Mouse (Mus musculus) right cerebral cortex, adult 2 months (tissue): ENCODE results near the gene Fgd6.

Experiments used
- DNase-seq, 2 experiments: peaks; one replicate each; pipeline ENCODE4 v3.0.0; 2021 to 2022; ENCODE audit warnings: low spot score in 2 of 2

The Fgd6 gene

DNA sequence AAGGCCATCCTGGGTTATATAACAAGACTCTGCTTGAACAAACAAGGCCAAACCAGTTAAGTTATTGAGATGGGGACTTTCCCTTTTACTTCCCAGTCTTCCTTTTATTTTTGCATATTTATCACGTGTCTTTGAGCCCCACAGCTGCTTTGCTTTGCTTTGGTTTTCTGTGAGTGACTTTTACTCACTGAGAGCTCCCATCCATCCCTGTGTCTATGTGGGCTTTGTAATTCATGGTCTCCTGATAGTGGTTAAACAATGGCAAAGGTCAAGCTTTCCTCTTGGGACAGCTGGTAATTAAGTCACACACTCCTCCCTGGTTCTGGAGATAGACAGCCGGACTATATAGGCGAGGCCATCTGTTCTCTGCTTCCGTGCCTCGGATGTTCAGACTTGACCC lies 57.7 kb downstream of the Fgd6 start:
- no peak for DNase-seq

DNA sequence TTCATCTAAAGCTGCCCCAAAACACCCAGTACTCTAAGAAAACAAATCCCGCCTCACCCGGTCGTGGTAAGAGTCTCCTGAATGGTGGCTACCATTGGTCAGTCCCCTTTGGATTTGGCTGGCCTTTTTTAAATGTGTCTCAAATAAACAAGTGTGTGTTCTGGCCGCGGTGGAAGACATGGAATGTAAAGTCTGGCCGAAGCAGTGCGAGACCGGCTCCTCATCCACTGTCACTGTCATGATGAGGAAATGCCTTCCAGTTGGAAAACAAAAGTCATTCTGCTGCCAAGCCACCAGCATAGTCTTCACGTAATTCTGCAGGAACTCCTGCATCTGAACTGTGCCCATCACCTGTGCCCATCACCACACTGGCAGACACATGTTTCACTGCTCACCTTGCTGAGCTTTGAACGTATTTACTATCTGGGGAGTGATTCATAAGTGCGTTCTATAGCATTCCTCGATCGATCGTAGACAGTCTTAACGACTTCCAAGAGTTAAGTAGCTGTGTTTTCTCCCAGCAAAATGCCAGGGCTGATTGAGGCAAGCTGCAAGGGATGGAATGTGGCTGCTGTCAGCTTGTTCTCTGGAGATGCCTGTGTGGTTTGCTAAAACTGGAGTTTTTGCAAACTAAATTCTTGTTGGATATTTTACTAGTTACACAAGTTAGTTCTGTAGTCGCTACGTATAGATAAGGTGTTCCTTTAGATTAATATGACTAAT lies 60.1 kb downstream of the Fgd6 start:
- DNase-seq, result no peak

DNA sequence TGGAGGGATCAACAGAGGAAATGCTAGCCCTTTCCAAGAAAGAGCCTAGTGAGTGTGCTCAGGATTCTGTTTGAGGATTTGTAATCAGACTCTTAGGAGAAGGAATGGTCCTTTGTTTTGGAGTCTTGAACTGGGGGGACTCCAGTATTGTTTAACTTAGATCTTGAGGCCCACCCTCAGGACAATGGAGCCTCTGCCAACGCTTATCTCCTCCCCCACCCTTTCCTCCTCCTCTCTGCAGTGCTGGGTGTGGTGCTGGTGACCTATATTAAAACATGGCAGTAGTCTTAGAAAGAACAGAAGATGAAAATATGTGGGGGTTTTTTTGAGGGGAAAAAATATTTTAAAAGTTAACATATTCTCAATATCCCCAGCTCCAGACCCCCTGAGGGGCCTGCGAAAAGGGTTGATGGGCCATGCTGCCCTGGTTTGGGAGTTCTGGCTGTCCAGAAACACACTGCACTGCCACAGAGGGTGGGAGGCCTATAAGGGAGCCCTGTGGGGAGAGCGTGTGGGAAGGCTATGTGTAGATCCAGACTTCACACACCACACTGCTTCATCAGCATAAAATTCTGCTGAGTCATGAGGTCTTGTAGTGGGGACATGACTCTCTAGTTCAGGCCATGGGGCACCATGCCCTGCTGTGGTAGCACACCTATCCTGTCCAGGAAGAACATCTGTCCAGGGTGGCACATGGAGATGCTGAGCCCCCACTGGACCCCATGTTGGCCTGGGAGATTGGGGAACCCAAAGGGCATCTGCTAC lies 61.5 kb downstream of the Fgd6 start:
- no peak for DNase-seq

DNA sequence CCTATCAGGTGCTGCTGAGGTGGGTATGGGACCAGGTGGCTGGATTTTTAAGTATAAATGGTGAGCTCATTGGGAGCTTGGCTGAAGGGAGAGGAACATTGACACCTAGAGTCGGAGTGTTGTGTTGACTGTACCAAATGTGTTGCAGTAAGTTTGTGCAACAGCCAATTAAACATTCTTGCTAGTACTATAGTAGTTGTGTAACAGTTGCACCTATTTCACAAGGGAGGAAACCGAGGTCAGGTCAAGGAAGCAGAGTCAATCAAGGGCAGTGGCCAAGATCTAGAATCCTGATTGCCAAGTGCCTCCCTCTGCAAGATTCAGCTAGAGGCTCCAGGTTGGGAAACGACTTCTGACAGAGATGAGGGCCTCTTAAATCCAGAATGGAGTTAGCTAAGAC lies 62.3 kb downstream of the Fgd6 start:
- DNase-seq, result no peak

DNA sequence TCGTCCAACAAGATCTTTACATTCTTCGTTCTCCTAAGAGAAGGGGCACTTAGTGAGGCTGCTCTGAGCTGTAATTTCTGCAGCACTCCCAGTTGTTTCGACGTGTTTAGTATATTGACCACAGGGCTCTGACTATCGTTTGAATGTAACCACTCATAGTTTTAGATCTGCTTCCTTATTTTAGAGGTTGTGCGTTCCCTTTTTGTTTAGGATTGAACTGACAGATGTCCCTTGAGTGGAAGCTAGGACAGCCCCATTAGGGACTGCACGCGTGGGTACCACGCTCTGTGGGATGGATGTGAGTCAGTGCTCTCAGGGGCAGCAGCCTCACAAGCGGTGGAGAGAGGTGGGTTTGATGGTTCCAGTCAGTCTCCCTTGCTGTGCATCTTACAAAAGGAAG lies 69.7 kb downstream of the Fgd6 start:
- DNase-seq, result no peak

DNA sequence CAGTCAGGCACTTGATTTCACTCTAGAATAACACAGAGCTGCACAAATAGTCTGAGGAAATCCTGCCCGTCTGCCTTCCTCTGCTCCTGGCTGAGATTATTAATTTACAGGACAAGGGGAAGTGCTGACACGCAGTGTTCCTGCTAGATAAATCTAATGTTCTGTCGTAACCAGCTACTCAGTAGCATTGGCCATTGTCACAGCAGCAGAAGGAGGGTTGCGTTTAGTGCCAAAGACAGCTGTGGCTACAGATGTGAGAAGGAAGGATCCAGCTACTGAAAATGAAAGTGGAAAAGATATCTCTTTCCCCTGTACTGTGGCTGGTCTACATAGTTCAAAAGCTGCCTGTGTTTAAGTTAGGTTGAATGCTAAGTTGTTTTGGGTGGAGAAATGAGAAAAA lies 71.4 kb downstream of the Fgd6 start:
- no peak for DNase-seq

DNA sequence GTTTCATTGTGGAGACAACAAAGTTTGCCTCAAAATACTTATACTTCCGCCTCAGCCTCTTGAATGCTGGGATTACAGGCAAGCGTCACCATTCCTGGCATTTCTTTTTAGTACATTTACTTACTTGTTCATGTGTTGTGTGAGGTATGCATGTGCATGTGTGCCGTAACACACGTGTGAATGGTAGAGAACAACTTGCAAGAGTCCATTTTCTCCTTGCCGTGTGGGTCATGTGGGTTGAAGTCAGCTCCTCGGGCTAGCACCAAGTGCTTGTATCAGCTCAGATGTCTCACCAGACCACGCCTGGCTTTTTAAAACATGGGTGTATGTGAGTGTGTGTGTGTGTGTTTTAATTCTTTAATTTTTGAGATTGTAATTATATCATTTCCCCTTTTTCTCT lies 71.8 kb downstream of the Fgd6 start:
- no peak for DNase-seq

DNA sequence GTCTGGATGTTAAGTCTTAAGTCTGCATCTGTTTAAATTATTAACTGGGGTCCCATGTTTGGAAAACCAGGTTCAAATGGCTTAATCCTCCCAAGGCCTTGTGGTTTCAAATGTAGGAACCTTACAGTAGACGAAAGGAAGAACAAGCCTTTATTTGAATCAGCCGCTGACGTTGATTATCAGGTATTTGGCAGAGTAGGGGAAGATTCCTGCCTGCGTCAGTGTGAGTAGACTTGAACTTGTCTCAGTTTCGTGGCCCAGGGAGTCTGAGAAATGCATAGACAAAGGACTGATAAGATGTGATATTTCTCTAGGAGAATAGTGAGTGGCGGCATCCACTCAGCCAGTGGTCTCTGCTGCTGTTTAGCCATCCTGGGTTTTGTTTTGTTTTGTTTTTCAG lies 73.0 kb downstream of the Fgd6 start:
- no peak for DNase-seq

DNA sequence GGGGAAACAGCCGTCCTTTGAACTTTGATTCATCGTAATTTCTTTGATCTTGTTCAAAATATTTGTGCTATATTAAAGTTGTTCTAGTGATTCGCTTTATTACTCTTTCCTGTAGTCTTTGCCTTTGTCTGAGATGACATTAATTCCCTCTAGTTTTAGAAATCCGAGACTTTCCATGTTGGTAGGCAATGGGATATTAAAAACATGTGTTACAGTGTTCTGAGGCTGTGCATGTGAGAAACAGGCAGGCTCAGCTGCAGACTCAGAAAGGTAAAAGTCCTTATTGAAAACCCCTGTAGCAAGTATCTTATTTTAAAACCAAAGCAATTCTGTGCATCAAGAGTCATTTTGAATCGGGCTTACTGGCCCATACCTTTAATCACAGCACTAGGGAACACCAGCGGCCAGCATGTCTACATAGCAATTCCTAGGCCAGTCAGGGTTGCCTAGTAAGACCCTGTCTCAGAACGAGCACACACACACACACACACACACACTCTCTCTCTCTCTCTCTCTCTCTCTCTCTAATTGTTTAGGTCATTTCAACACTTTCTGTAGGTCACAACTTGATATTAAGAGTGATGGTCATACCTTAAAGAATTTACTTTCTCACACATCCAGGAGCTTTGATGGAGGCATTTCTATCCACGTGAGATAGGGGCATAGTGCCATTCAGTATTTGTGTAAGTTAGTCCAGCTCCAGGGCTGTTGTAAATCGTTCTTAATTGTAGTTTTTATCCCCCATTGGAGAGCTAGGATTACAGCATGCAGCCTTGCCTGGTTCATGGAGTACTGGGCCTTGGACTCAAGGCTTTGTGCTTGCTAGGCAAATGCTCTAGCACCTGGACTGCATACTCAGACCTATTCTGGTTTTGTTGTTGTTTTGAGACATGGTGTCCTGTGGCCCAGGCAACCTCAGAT lies 75.3 kb downstream of the Fgd6 start:
- DNase-seq, result no peak

DNA sequence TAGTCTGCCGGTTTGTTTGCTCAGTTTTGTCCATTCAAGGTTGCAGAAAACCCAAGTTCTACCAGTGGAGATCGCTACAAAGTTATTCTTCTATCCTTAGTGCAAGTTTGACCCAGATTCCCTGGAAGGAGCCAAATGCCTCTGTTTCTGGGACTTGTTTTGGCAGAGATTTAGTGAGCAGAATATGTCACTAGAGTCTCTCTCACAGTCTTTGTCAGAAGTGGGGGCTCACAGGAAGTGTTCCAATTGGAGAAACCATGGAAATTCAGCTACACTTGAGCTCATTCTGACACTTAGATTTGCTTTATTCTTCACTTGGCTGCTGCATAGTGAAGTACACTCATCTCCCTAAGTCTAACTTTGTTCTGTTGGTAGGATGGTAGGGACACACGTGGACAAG lies 76.4 kb downstream of the Fgd6 start:
- DNase-seq, result no peak

DNA sequence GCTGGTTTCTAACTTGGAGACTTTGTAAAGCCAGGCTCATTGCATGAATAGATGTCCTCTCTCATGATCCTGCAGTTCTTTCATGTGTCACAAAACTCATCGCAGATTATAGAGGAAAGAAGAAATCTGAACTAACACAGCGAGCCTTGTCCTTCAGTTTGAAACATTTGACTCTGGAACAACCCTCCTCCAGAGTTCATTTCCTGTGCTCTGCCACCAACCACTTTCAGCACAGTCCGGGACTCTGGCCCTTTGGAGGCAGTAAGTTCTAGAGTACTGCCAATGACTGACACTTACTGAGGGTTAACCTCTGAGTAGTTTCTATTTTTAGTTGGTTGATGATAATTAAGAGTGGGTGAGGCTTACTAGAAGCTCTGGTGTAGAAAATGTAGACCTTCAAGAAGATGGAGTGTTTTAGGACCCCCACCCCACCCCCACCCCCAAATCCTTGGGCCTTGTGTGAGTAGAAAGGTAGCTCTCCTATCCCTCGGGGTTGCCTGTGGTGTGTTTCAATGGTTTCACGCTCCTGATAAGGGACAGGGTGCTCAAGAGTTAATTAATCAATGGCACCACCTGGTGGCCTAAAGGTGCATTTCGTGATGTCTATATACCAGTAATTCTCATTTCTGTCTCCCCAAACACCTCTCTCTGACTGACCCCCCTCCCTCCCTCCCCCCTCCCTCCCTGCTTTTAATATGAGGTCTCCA lies 80.2 kb downstream of the Fgd6 start:
- DNase-seq, result peak; percentile 91

DNA sequence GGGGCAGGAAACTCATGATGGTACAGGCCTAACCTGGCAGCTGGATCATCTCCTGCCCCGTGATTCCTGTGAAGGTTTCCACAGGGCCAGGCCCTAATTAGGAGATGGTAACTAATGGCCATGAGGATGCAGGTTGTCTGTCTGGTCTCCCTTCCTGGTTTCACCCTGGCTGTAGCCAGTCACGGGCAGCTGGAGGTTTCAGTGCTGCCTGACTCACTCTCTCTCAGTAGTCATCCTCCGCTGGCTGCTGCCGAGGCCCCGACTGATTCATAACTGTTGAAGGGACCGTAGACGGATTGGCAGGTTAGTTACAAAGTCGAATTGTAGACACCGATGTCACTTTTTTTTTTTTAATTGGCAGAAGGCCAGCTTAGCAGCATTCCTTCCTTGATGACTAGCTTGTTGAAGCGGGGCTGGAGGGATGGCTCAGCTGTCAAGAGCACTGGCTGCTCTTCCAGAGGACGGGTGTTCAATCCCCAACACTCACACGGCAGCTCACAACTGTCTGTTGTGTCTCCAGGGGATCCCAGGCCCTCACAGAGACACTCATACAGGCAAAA lies 81.1 kb downstream of the Fgd6 start:
- DNase-seq, result no peak

DNA sequence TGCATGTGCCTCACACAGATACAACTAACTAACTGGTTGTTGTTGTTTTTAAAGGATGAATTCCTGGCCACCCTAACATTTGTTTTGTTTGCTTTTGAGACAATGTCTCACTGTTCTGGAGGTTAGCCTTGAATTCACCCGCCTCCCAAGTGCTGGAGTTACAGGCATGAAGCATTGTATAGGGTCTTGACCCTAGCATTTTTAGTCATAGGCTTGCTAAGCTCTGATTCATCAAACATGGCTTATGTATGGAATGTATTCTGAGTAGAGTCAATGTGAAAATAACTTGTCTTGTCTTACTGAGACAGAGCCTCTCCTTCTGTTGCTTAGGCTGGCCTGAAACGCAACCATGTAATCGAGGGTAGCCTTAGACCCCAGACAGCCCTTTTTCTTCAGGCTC lies 82.1 kb downstream of the Fgd6 start:
- DNase-seq, result no peak

DNA sequence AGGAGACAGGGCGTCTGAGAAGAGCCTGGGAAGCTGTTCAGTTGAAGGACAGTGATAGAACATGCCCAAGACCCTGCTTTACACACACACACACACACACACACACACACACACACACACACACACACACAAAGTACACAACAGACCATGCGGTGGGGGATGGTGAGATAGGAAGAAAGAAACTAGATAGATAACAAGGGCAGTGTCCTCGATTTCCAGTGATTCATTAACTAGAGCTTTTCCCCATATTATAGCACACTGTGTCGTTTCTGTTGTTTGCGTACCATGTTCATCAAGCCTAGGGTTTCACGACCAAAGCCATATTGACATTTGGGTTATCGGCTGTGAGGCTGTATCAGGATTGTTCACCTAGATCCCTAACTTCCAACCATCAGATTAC lies 83.2 kb downstream of the Fgd6 start:
- no peak for DNase-seq

DNA sequence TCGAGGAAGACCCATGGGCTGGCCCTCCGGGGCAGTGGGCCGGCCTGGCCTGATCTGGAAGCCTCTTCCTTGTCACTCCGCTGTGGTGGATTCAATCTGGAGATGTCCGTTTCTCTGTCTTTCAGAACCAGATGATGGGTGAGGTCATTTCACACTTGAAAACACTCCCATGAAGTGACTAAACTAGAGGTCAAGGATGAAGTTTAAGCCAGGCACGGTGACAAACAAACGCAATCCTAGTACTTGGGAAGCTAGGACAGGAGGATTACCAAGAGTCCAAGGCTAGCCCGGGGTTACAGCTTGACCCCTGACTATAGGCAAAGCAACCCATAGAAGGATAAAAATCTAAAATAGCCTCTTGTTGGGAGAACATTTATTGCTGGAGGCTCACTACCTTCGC lies 84.9 kb downstream of the Fgd6 start:
- no peak for DNase-seq

DNA sequence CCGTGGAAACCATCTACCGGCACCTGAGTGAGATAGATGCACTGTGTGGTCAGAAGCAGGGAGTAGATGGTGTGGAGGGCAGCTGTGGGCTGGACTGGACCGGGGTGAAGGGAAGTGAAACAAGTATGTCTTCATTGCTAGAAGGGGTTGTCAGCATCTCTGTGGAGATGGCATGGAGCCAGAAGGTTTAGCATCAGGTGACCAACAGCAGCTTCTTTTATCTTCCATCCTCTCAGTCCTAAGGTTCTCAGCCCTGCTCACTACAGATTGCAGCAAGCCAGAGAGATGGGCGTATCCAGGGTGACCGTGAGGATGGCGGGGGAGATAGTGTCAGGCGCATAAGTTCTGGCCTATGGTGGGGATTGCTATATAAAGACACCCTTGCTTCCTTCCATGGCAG lies 86.8 kb downstream of the Fgd6 start:
- peak in 1 of 2 experiments; percentile 18 for DNase-seq

DNA sequence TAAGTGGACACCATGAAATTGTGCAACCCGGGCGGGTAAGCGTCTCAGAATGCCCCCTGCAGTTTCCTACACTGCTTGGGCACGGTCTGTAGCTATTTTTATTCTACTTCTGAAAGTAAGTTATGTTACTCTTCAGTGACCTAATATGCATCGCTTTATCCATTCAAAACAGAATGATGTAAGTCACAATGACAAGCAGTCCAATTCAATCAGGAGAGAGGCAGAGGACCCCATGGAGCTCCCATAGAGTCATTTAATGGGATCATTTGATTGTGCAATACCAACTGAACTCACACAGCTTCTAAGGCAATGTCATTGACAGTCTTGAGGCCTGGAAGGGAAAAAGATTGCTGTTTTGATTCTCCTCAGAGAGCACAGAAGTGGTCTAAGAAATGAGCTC lies 87.8 kb downstream of the Fgd6 start:
- DNase-seq, result no peak

DNA sequence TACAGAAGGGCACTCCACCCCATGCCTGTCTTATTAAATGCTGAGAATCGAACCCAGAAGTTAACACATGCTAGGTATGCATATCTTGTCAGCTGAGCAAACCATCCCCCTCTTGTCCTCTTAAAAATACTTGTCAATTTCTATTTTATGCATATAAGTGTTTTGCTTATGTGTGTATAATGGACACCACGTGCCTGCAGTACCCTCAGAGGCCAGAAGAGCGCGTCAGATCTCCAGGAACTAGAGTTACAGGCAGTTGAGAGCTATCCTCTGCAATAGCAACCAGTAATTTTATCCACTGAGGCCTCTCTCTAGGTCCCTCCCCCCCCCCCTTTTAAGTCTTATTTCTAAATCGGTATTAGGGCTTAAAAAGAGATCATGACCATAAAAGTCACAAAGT lies 88.6 kb downstream of the Fgd6 start:
- DNase-seq, result no peak

DNA sequence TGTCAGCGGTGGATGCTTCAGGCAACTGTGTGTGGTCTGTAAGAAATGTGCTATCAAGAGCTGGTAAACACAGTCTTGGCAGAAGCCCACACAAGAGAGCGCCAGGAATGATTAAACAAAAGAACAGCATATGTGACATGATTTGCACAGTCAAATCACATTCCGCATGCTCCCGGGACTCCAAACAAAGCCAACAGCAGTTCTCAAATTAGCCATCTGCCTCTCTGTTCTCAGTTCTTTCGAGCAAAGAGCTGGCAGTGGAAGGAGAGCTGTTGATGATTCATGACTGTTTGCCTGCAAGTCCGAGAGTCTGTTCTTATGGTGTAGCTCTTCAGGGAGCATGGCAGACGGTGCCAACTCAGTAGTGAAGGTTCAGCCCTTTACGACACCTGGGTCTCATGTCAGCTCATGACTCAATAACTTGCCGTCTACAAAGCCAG lies 93.9 kb downstream of the Fgd6 start:
- peak; percentile 79 to 84 for DNase-seq

DNA sequence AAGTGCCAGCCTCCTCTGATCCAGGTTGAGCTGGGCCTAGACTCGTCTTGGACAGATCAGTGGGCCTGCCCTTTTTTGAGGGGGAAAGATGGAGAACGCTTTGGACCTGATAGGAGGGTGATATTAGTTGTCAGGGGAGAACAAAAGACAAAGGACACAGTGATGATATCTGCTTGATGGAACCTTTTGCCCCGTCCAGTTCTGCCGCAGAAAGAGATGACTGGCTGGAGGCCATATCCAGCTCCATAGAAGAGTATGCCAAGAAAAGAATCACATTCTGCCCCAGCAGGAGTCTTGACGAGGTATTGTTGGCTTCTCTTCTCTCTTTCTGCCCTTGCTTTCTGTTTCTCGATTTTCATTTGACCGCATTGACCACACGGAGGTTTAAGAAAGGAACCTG lies 97.3 kb downstream of the Fgd6 start:
- DNase-seq, result no peak

DNA sequence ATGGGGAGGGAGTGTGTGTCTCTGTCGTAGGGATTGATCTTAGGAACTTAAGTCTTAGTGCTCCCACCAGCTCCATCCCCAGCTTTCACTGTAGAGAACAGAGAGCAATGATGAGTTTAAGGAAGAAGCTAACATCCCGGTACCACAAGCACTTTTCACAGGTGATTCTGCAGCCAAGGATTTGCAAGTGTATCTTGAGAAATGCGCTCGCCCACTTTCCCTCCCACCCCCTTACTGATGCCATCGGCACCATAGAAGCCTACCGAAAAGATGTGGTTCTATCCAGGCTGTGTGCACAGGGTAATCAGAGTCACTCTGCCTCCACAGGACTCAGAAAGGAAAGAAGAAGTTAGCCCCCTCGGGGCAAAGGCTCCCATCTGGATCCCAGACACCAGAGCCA lies 97.9 kb downstream of the Fgd6 start:
- DNase-seq, result peak; percentile 26 to 47
